Mouse (Mus musculus) intestine, embryonic 16.5 days (tissue): ENCODE measurements around the gene Wdr25. TPM values are rescaled to one million over a fixed set of nuclear protein-coding genes. Genes with fewer than 3 reads are reported as not detected.
A peak's percentile ranks its signal among the peaks of the same experiment; 100 is the strongest.

Experiments used
- ATAC-seq: fragments of 200-750 bp; cut with Nextera tagmentation; 2 replicates; pipeline ENCODE4 v1.8.0; 2017; ENCODE audit warnings: moderate TSS enrichment, moderate library complexity
- H3K27ac ChIP-seq: fragments of 300-500 bp; sonication (generic); 2 replicates; pipeline ENCODE4 v1.5.1; 2014; ENCODE audit warnings: mild to moderate bottlenecking, low read length
- H3K27me3 ChIP-seq: fragments of 300-500 bp; sonication (generic); replicated peaks from 2 replicates; pipeline ENCODE4 v1.6.1; 2014; ENCODE audit warnings: low read length, control low read depth, mixed read lengths; ENCODE audit not compliant: control insufficient read depth, insufficient read depth
- H3K36me3 ChIP-seq: fragments of 300-500 bp; sonication (generic); 2 replicates; pipeline ENCODE4 v1.6.1; 2014; ENCODE audit warnings: low read length, control low read depth; ENCODE audit not compliant: control insufficient read depth, insufficient read depth
- H3K4me1 ChIP-seq: fragments of 300-500 bp; sonication (generic); 2 replicates; pipeline ENCODE4 v1.6.1; 2014; ENCODE audit warnings: low read length, control low read depth, mixed read lengths; ENCODE audit not compliant: control insufficient read depth, insufficient read depth
- H3K4me2 ChIP-seq: fragments of 300-500 bp; sonication (generic); 2 replicates; pipeline ENCODE4 v1.6.1; 2014; ENCODE audit warnings: low read depth, low read length, control low read depth
- H3K4me3 ChIP-seq: fragments of 300-500 bp; sonication (generic); 2 replicates; pipeline ENCODE4 v1.5.1; 2014; ENCODE audit warnings: mild to moderate bottlenecking, low read length
- H3K9ac ChIP-seq: fragments of 300-500 bp; sonication (generic); 2 replicates; pipeline ENCODE4 v1.6.1; 2014; ENCODE audit warnings: low read depth, low read length
- H3K9me3 ChIP-seq: fragments of 300-500 bp; sonication (generic); 2 replicates; pipeline ENCODE4 v1.6.1; 2016; ENCODE audit warnings: low read length, control low read depth; ENCODE audit not compliant: control insufficient read depth
- WGBS: fragments of 180-500 bp; shearing (Covaris S2); extraction: QIAGEN DNeasy Blood & Tissue Kit; methylation state at CpG from one replicate; pipeline ENCODE4 v1.1.7; 2014; 5-methylcytosine and 5-hydroxymethylcytosine counted together
- polyA plus RNA-seq: library from polyadenylated mRNA; unstranded; fragments of >200 nt; fragmentation: Nextera tagmentation; extraction: Ambion mirVana; gene quantifications from 2 replicates; pipeline ENCODE4 v1.2.1, GENCODE M21; 2015

Wdr25 gene
- polyA plus RNA-seq, 1 experiment from 2014 or later, result 6.9 TPM

GRCm38 (mm10) chr12:109039311-109039710 lies 145.9 kb downstream of the Wdr25 start:
- H3K27me3 ChIP-seq, result peaks cover 1% of the 10 kb centered on the region; the same call in 1 of the 2 replicates
- H3K9ac ChIP-seq, result no peak overlapping the region
- 51% methylated on average over 7 of the region's 7 CpGs for WGBS
- no peak for ATAC-seq
- no peaks in the 10 kb centered on the region for H3K36me3 ChIP-seq
- H3K9me3 ChIP-seq, result no peaks in the 10 kb centered on the region
- no peak overlapping the region for H3K4me3 ChIP-seq
- H3K27ac ChIP-seq, result no peak overlapping the region
- no peaks in the 10 kb centered on the region for H3K4me1 ChIP-seq
- no peak overlapping the region for H3K4me2 ChIP-seq

- H3K36me3 ChIP-seq, result no peaks in the 10 kb centered on the region
- WGBS, result 13% methylated on average over 5 of the region's 5 CpGs
- no peak overlapping the region for H3K27ac ChIP-seq
- H3K4me3 ChIP-seq, result no peak overlapping the region
- ATAC-seq, result peak; percentile 62; the same call in 1 of the 2 replicates
- no peaks in the 10 kb centered on the region for H3K4me1 ChIP-seq
- H3K27me3 ChIP-seq, result peaks cover 3% of the 10 kb centered on the region; the same call in 1 of the 2 replicates
- no peak overlapping the region for H3K9ac ChIP-seq
- H3K9me3 ChIP-seq, result no peaks in the 10 kb centered on the region
- H3K4me2 ChIP-seq, result no peak overlapping the region
Measured at GRCm38 (mm10) chr12:109044497-109044896, 151.1 kb downstream of the Wdr25 start.

DNA sequence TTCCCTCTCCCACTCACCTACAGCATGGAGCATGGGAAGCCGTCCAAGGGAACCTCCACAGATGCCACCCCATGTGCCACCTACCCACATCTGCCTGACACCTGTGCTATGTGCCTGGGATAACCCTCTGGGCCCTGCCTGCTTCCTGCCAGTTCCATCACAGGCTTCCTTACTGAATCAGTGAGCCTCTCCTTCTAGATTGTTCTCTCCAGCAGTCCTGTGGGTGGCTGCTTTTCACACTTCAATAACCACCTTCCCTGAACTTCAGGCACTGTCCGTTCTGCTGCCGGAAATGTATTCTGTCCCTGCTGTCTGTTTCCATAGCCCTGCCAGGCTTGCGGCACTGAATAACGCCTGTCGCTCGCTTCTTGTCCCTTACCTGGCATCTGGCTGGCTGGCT lies 152.2 kb downstream of the Wdr25 start:
- Histone ChIP-seq H3K4me1 (no peaks in the 10 kb centered on the region), H3K27me3 (peaks cover 13% of the 10 kb centered on the region)
- WGBS, result 79% methylated on average over 7 of the region's 7 CpGs

DNA sequence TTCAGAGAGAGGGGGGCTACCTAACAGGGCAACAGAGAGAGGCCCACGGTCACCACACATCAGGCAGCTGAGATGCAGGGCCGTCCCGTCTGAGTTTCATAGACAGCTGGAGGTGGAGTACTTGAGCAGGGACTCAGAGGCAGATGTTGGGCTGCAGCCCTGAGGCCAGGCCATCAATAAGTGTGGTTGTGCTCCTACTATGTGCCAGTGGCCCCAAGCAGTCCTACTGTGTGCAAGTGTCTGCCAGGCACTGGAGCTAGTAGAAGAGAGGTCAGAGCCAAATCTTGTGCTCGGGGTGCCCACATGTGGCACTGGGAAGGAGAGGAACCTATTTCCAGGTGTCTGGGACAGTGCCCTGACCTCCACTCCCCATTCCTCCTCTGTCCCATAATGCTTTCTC lies 156.5 kb downstream of the Wdr25 start:
- no peak for ATAC-seq

More for the DNA sequence above, 152.2 kb downstream of the Wdr25 start:
- Histone ChIP-seq H3K9ac (no peak overlapping the region), H3K4me3 (no peak overlapping the region), H3K27ac (no peak overlapping the region), H3K4me2 (no peak overlapping the region), H3K9me3 (no peaks in the 10 kb centered on the region), H3K36me3 (no peaks in the 10 kb centered on the region)
- ATAC-seq, result no peak

DNA sequence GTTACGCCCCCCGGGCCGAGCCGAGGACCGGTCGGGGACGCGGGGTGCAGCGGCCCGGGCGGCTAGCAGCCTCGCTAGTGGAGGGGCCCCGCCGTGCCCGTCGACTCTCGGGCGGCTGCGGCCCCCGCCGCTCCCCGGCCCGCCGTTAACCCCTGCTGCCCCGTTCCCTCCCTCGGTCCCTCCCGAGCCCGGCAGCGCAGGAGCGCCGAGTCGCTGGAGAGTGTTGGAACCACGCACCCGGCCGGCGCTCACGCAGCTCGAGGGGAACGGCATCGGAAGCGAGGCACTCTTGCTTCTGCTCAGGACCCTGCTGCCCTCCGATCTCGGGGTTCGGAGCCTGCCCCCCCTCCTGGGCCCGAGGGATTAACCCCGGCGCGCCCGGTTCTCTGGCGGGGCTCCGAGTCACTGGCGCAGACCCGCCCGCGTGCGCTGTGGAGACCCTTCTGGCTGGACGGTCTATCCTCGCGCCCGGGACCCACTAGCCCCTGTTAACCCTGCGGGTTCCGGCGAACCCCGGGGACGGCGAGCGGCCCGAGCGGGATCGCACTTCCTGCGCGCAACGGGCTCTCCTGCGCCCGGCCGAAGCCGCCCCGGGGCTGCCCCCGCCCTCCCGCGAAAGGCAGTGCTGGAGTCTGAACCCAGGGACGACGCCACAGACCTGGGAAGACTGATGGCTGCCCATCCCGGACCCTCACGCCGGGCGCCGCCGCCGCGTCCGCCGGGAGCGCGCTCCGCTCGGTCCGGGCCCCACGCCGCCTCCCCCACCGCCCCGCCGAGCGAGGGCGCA lies 159.8 kb downstream of the Wdr25 start:
- Histone ChIP-seq H3K27me3 (peaks cover 68% of the 10 kb centered on the region), H3K4me2 (peak overlapping the region; percentile 92), H3K36me3 (no peaks in the 10 kb centered on the region), H3K27ac (no peak overlapping the region), H3K4me3 (peak overlapping the region; percentile 57), H3K9ac (peak overlapping the region; percentile 69), H3K9me3 (no peaks in the 10 kb centered on the region), H3K4me1 (peaks cover 15% of the 10 kb centered on the region)
- ATAC-seq, result peak; percentile 52
- WGBS, result under 1% methylated on average over 74 of the region's 105 CpGs

More for the DNA sequence above, 156.5 kb downstream of the Wdr25 start:
- Histone ChIP-seq H3K4me3 (no peak overlapping the region), H3K4me2 (no peak overlapping the region), H3K27ac (no peak overlapping the region), H3K27me3 (peaks cover 56% of the 10 kb centered on the region), H3K9me3 (no peaks in the 10 kb centered on the region), H3K36me3 (no peaks in the 10 kb centered on the region), H3K9ac (no peak overlapping the region), H3K4me1 (peaks cover 15% of the 10 kb centered on the region)
- 74% methylated on average over 4 of the region's 4 CpGs for WGBS

- Histone ChIP-seq H3K9ac (no peak overlapping the region), H3K4me3 (no peak overlapping the region), H3K27ac (no peak overlapping the region), H3K4me1 (peaks cover 10% of the 10 kb centered on the region), H3K36me3 (no peaks in the 10 kb centered on the region), H3K4me2 (no peak overlapping the region), H3K27me3 (peaks cover 34% of the 10 kb centered on the region), H3K9me3 (no peaks in the 10 kb centered on the region)
- WGBS, result 68% methylated on average over 4 of the region's 4 CpGs
- no peak for ATAC-seq
Measured at GRCm38 (mm10) chr12:109057736-109058135, 164.3 kb downstream of the Wdr25 start.

DNA sequence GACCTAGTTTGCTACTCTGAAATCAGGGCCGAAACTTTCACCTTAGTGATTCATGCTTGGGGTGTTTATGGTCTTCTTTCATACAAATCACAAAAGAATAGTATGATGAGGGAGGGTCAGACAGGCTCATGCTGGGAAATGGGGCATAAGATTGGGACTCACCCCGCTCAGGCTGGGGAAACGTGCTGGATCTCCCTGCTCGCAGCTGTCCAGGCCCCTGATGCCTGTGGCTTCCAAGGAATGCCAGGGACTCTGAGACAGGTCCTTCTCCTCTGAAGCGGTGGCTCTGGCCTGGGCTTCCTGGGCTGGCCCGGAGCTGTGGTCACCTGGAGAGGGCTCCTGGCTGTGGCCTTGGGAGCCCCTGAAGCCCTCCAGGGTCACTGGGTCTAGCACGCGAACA lies 165.2 kb downstream of the Wdr25 start:
- Histone ChIP-seq H3K27ac (no peak overlapping the region), H3K36me3 (no peaks in the 10 kb centered on the region), H3K9ac (no peak overlapping the region), H3K4me1 (peaks cover 4% of the 10 kb centered on the region), H3K4me2 (no peak overlapping the region), H3K9me3 (no peaks in the 10 kb centered on the region), H3K4me3 (no peak overlapping the region), H3K27me3 (peaks cover 25% of the 10 kb centered on the region)
- ATAC-seq, result no peak
- 87% methylated on average over 8 of the region's 8 CpGs for WGBS

- peak; percentile 92 for ATAC-seq
- 3% methylated on average over 59 of the region's 59 CpGs for WGBS
- Histone ChIP-seq H3K27ac (no peak overlapping the region), H3K36me3 (no peaks in the 10 kb centered on the region), H3K27me3 (peaks cover 3% of the 10 kb centered on the region), H3K4me3 (peak overlapping the region; percentile 68), H3K4me1 (peaks cover 6% of the 10 kb centered on the region), H3K4me2 (peak overlapping the region; percentile 96), H3K9me3 (no peaks in the 10 kb centered on the region), H3K9ac (peak overlapping the region; percentile 87)
Measured at GRCm38 (mm10) chr12:109067561-109068135, 174.2 kb downstream of the Wdr25 start.

DNA sequence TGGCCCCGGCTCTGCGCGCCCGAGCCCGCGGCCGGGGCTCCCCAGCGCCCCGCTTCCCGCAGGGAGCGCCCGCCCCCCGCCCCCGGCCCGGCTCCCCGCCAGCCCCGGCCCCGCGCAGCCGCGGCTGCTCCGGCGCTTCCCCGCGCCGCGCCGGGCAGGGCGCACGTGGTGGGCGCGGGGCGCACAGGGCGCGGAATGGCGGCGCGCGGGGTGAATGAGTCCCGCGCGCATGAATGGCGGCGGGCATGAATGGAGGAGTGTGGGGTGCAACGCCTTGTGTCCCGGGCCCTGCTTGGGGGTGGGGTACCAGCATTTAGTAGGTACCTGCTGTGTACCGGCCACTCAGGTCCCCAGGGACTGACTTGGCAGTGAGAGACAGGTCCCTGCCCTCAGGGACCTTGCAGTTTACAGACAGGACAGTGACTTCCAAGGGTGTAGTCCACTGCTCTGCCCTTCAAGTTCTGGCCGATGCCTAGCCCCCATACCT lies 174.8 kb downstream of the Wdr25 start, which contains the start of gene Begain:
TSS of gene Begain (minus strand) at position 51 of the 487 bp plus-strand sequence.
- H3K27ac ChIP-seq, result no peak within 1 kb of the TSS
- peak; percentile 65 for ATAC-seq
- H3K27me3 ChIP-seq, result peaks cover 3% of the 10 kb centered on the region
- peak within 1 kb of the TSS; percentile 87 for H3K9ac ChIP-seq
- peak within 1 kb of the TSS; percentile 68 for H3K4me3 ChIP-seq
- H3K4me2 ChIP-seq, result peak within 1 kb of the TSS; percentile 96
- WGBS, result 2% methylated on average over 36 of the region's 48 CpGs
- H3K9me3 ChIP-seq, result no peaks in the 10 kb centered on the region
- H3K36me3 ChIP-seq, result no peaks in the 10 kb centered on the region
- H3K4me1 ChIP-seq, result peaks cover 6% of the 10 kb centered on the region
